Mouse (Mus musculus): Measurements from ENCODE around the gene Ccnq. TPM values are rescaled to one million over a fixed set of nuclear protein-coding genes. Genes with fewer than 3 reads are reported as not detected.

Ccnq gene
- polyA plus RNA-seq (2014; fragmentation: Nextera tagmentation; extraction: Ambion mirVana), result 48.2 and 50.2 TPM in 2 replicates

- Histone ChIP-seq H3K9me3 (ENCODE audit: control insufficient read depth, low read length) (no peaks in the 10 kb centered on the region), H3K36me3 (ENCODE audit: control insufficient read depth, insufficient read depth, low read length) (peaks cover 13% of the 10 kb centered on the region; the same call in 1 of the 2 replicates), H3K27me3 (replicated peaks; ENCODE audit: control insufficient read depth, insufficient read depth, low read length) (no peaks in the 10 kb centered on the region), H3K4me2 (ENCODE audit: low read length) (peak within 1 kb of the TSS; percentile 84), H3K27ac (ENCODE audit: low read depth) (peak within 1 kb of the TSS; percentile 75), H3K4me3 (ENCODE audit: low read depth, low read length) (peak within 1 kb of the TSS; percentile 71), H3K9ac (ENCODE audit: low read length) (peak within 1 kb of the TSS; percentile 71), H3K4me1 (replicated peaks; ENCODE audit: control insufficient read depth, insufficient read depth, low read length) (0 out of 2 replicates have a peak, but pooled peaks cover 9% of the 10 kb centered on the region)
- WGBS, result 9% methylated on average over 59 of the region's 59 CpGs
- DNase-seq (ENCODE audit: low spot score) (peak; percentile 90), ATAC-seq (replicated peaks; ENCODE audit: low FRiP score, low TSS enrichment, low read depth) (peak; percentile 93)
Observed at GRCm38 (mm10) chr11:78750885-78751842, at the start of gene Ccnq. Ccnq (minus strand) TSS chr11:78751729.

DNA sequence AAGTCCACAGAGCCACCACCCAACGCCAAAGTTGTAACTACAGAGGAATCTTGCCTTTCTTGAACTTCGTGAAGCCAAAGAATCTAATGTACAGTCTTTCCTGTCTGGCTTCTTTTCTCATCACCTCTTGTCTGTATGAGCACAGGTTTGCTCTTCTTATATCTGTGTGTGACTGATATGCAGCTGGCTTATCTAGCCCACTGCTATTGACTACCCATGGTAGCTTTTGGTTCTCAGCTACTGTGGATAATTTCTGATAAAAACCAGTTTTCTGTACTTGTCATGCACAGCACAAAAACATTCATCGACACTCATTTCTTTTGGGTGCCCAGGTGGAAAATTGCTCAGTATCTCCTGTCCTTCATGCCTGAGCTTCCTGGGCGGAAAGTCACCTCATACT lies 49.6 kb upstream of the Ccnq start:
- no peak for DNase-seq (ENCODE audit: low spot score)
- ATAC-seq (replicated peaks; ENCODE audit: low FRiP score, low TSS enrichment, low read depth), result no peak
- Histone ChIP-seq H3K4me2 (ENCODE audit: low read length) (no peak overlapping the region), H3K4me1 (replicated peaks; ENCODE audit: control insufficient read depth, insufficient read depth, low read length) (no peaks in the 10 kb centered on the region), H3K27me3 (replicated peaks; ENCODE audit: control insufficient read depth, insufficient read depth, low read length) (no peaks in the 10 kb centered on the region), H3K9me3 (ENCODE audit: control insufficient read depth, low read length) (no peaks in the 10 kb centered on the region), H3K27ac (ENCODE audit: low read depth) (no peak overlapping the region), H3K4me3 (ENCODE audit: low read depth, low read length) (no peak overlapping the region), H3K36me3 (ENCODE audit: control insufficient read depth, insufficient read depth, low read length) (no peaks in the 10 kb centered on the region), H3K9ac (ENCODE audit: low read length) (no peak overlapping the region)
- WGBS, result 95% methylated on average over 4 of the region's 4 CpGs

GRCm38 (mm10) chr11:78796072-78796729 lies 44.7 kb upstream of the Ccnq start:
- Histone ChIP-seq H3K27me3 (replicated peaks; ENCODE audit: control insufficient read depth, insufficient read depth, low read length) (no peaks in the 10 kb centered on the region), H3K4me2 (ENCODE audit: low read length) (no peak overlapping the region), H3K36me3 (ENCODE audit: control insufficient read depth, insufficient read depth, low read length) (no peaks in the 10 kb centered on the region), H3K27ac (ENCODE audit: low read depth) (no peak overlapping the region), H3K4me1 (replicated peaks; ENCODE audit: control insufficient read depth, insufficient read depth, low read length) (no peaks in the 10 kb centered on the region; the same call in 1 of the 2 replicates), H3K9ac (ENCODE audit: low read length) (no peak overlapping the region), H3K4me3 (ENCODE audit: low read depth, low read length) (no peak overlapping the region), H3K9me3 (ENCODE audit: control insufficient read depth, low read length) (no peaks in the 10 kb centered on the region)
- WGBS, result 77% methylated on average over 10 of the region's 10 CpGs
- ATAC-seq (replicated peaks; ENCODE audit: low FRiP score, low TSS enrichment, low read depth), result no peak
- no peak for DNase-seq (ENCODE audit: low spot score)

DNA sequence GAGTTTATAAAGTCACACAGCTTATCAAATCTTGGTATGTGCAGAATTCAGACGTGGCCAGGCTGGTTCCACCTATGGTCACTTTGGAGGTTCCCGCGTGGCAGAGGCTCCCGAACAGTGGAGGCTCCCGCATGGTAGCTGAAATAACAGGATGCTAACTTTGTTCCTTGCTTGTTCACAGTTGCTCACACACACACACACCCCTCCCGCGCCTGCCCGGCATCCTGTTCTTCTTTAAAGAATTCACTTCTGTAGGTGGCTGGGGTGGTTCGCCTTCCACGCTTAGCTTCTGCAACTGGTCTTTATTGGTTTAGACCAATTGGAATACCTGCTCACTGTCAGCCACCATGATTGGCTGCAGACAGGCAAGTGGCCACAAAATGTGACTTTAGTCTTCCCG lies 41.6 kb upstream of the Ccnq start:
- Histone ChIP-seq H3K9ac (ENCODE audit: low read length) (no peak overlapping the region), H3K27ac (ENCODE audit: low read depth) (no peak overlapping the region), H3K27me3 (replicated peaks; ENCODE audit: control insufficient read depth, insufficient read depth, low read length) (no peaks in the 10 kb centered on the region), H3K9me3 (ENCODE audit: control insufficient read depth, low read length) (no peaks in the 10 kb centered on the region), H3K4me1 (replicated peaks; ENCODE audit: control insufficient read depth, insufficient read depth, low read length) (no peaks in the 10 kb centered on the region; the same call in 1 of the 2 replicates), H3K4me2 (ENCODE audit: low read length) (no peak overlapping the region), H3K36me3 (ENCODE audit: control insufficient read depth, insufficient read depth, low read length) (no peaks in the 10 kb centered on the region), H3K4me3 (ENCODE audit: low read depth, low read length) (no peak overlapping the region)
- WGBS, result 80% methylated on average over 11 of the region's 11 CpGs
- ATAC-seq (replicated peaks; ENCODE audit: low FRiP score, low TSS enrichment, low read depth), result no peak
- no peak for DNase-seq (ENCODE audit: low spot score)

DNA sequence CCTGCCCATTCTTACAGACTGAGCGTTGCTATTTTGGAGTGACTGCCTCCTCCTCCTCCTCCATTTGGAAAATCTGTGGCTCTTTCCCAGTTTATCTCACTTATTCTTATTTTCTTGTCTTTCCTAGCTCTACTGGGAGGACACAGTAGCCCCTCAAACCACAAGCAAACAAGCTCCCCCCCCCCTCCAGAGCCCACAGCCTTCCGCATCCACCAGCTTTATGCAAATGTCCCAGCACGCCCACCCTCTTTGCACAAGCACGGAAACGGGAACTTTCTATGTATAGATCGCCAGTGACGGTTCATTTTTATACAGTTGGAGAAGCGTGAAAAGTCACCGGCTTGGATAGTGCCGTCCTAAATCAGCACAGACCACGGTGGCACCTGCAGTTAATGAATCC lies 40.9 kb upstream of the Ccnq start:
- 51% methylated on average over 11 of the region's 11 CpGs for WGBS
- H3K27ac ChIP-seq (ENCODE audit: low read depth), result no peak overlapping the region
- DNase-seq (ENCODE audit: low spot score) (no peak), ATAC-seq (replicated peaks; ENCODE audit: low FRiP score, low TSS enrichment, low read depth) (no peak)
- H3K4me1 ChIP-seq (replicated peaks; ENCODE audit: control insufficient read depth, insufficient read depth, low read length), result no peaks in the 10 kb centered on the region; the same call in 1 of the 2 replicates
- peak overlapping the region; percentile 22; the same call in 1 of the 2 replicates for H3K4me2 ChIP-seq (ENCODE audit: low read length)
- no peak overlapping the region for H3K9ac ChIP-seq (ENCODE audit: low read length)
- no peaks in the 10 kb centered on the region for H3K27me3 ChIP-seq (replicated peaks; ENCODE audit: control insufficient read depth, insufficient read depth, low read length)
- H3K9me3 ChIP-seq (ENCODE audit: control insufficient read depth, low read length), result no peaks in the 10 kb centered on the region
- no peaks in the 10 kb centered on the region for H3K36me3 ChIP-seq (ENCODE audit: control insufficient read depth, insufficient read depth, low read length)
- H3K4me3 ChIP-seq (ENCODE audit: low read depth, low read length), result no peak overlapping the region

DNA sequence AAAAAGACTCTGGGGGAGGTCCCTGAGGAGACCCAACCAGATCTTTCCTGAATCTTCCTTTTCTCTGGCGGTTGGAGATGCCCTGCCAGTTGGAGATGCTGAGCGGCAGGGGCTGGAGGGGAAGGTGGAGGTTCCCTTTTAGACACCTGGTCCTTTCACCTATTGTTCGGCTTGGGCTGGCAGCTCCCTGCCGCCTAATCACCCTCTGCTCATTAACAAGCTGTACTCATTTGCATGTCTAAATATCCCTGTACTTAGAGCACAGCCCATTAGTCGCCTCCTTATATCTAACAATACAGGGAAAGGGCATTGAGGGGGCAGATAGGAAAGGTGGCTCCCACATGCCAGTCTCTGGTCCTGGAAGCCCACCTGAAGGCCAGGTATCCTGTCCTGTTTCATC lies 40.5 kb upstream of the Ccnq start:
- ATAC-seq (replicated peaks; ENCODE audit: low FRiP score, low TSS enrichment, low read depth) (no peak), DNase-seq (ENCODE audit: low spot score) (no peak)
- no peaks in the 10 kb centered on the region; the same call in 1 of the 2 replicates for H3K4me1 ChIP-seq (replicated peaks; ENCODE audit: control insufficient read depth, insufficient read depth, low read length)
- H3K36me3 ChIP-seq (ENCODE audit: control insufficient read depth, insufficient read depth, low read length), result no peaks in the 10 kb centered on the region
- H3K4me3 ChIP-seq (ENCODE audit: low read depth, low read length), result no peak overlapping the region
- H3K9ac ChIP-seq (ENCODE audit: low read length), result no peak overlapping the region
- no peaks in the 10 kb centered on the region for H3K27me3 ChIP-seq (replicated peaks; ENCODE audit: control insufficient read depth, insufficient read depth, low read length)
- 53% methylated on average over 5 of the region's 5 CpGs for WGBS
- no peak overlapping the region for H3K27ac ChIP-seq (ENCODE audit: low read depth)
- no peaks in the 10 kb centered on the region for H3K9me3 ChIP-seq (ENCODE audit: control insufficient read depth, low read length)
- H3K4me2 ChIP-seq (ENCODE audit: low read length), result no peak overlapping the region

DNA sequence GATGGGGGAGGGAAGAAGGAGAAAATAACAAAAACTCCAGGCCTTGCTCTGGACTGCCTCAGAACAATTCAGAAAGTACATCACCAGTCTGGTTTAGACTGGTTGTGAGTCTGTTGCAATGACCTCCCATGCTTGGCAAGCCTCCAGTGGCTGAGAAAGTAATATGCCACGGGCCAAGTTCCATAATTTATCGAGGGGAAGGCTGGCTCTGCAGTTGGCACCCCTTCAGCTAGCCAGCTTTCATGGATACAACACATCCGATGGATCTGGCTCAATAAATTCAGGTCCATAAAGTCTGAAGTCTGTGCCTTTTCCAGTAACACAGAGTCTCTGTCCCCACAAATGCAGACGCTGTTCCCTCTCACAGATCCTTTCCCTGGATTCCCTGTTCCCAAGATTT lies 40.1 kb upstream of the Ccnq start:
- DNase-seq (ENCODE audit: low spot score) (peak; percentile 74), ATAC-seq (replicated peaks; ENCODE audit: low FRiP score, low TSS enrichment, low read depth) (no peak)
- Histone ChIP-seq H3K27ac (ENCODE audit: low read depth) (no peak overlapping the region; the same call in 1 of the 2 replicates), H3K9ac (ENCODE audit: low read length) (no peak overlapping the region), H3K4me2 (ENCODE audit: low read length) (no peak overlapping the region), H3K9me3 (ENCODE audit: control insufficient read depth, low read length) (no peaks in the 10 kb centered on the region), H3K36me3 (ENCODE audit: control insufficient read depth, insufficient read depth, low read length) (no peaks in the 10 kb centered on the region), H3K27me3 (replicated peaks; ENCODE audit: control insufficient read depth, insufficient read depth, low read length) (no peaks in the 10 kb centered on the region), H3K4me3 (ENCODE audit: low read depth, low read length) (no peak overlapping the region), H3K4me1 (replicated peaks; ENCODE audit: control insufficient read depth, insufficient read depth, low read length) (no peaks in the 10 kb centered on the region; the same call in 1 of the 2 replicates)
- 39% methylated on average over 4 of the region's 4 CpGs for WGBS

GRCm38 (mm10) chr11:78789370-78790060 lies 38.0 kb upstream of the Ccnq start:
- 85% methylated on average over 11 of the region's 11 CpGs for WGBS
- DNase-seq (ENCODE audit: low spot score) (no peak), ATAC-seq (replicated peaks; ENCODE audit: low FRiP score, low TSS enrichment, low read depth) (no peak)
- Histone ChIP-seq H3K9me3 (ENCODE audit: control insufficient read depth, low read length) (no peaks in the 10 kb centered on the region), H3K27ac (ENCODE audit: low read depth) (no peak overlapping the region), H3K4me3 (ENCODE audit: low read depth, low read length) (no peak overlapping the region), H3K4me2 (ENCODE audit: low read length) (no peak overlapping the region), H3K27me3 (replicated peaks; ENCODE audit: control insufficient read depth, insufficient read depth, low read length) (no peaks in the 10 kb centered on the region), H3K4me1 (replicated peaks; ENCODE audit: control insufficient read depth, insufficient read depth, low read length) (no peaks in the 10 kb centered on the region; the same call in 1 of the 2 replicates), H3K36me3 (ENCODE audit: control insufficient read depth, insufficient read depth, low read length) (no peaks in the 10 kb centered on the region), H3K9ac (ENCODE audit: low read length) (no peak overlapping the region)
